Mouse (Mus musculus) testis, adult 2 months (tissue): ENCODE measurements around the gene Foxc1. TPM values are rescaled to one million over a fixed set of nuclear protein-coding genes. Genes with fewer than 3 reads are reported as not detected.

Experiments
- H3K27ac ChIP-seq: fragments of 200-500 bp; 2 replicates; pipeline ENCODE4 v1.5.1; 2012; ENCODE audit warnings: low read depth, low read length; ENCODE audit not compliant: control insufficient read depth, insufficient read depth
- H3K27me3 ChIP-seq: fragments of 200-500 bp; 2 replicates; pipeline ENCODE4 v1.6.1; 2012; ENCODE audit warnings: mild to moderate bottlenecking, low read length, moderate library complexity; ENCODE audit not compliant: control insufficient read depth, insufficient read depth
- H3K36me3 ChIP-seq: fragments of 200-500 bp; 2 replicates; pipeline ENCODE4 v1.6.1; 2012; ENCODE audit warnings: mild to moderate bottlenecking, low read length; ENCODE audit not compliant: control insufficient read depth, insufficient read depth
- H3K4me1 ChIP-seq: fragments of 200-500 bp; 2 replicates; pipeline ENCODE4 v1.6.1; 2012; ENCODE audit warnings: low read length; ENCODE audit not compliant: control insufficient read depth, insufficient read depth
- H3K4me3 ChIP-seq: fragments of 200-500 bp; 2 replicates; pipeline ENCODE4 v1.5.1; 2012; ENCODE audit warnings: low read depth, mild to moderate bottlenecking, low read length, moderate library complexity, mixed read lengths; ENCODE audit not compliant: control insufficient read depth
- CTCF ChIP-seq: fragments of 200-500 bp; IDR thresholded peaks from 2 replicates; pipeline ENCODE4 v1.5.1; 2012; ENCODE audit warnings: low read depth, mild to moderate bottlenecking, inconsistent platforms, low read length, moderate library complexity; ENCODE audit not compliant: control insufficient read depth, insufficient read depth, insufficient replicate concordance
- POLR2A ChIP-seq: fragments of 200-500 bp; IDR thresholded peaks from 2 replicates; pipeline ENCODE4 v1.6.1; 2012; ENCODE audit warnings: low read depth, mild to moderate bottlenecking, inconsistent platforms, low read length, moderate library complexity; ENCODE audit not compliant: control insufficient read depth
- polyA plus RNA-seq: library from polyadenylated mRNA; depleted of rRNA; stranded (reverse); fragments of >200 nt; gene quantifications from 2 replicates; pipeline ENCODE4 v1.2.3, GENCODE M21; 2012

Foxc1 gene
- polyA plus RNA-seq, 1 experiment, result 0.16 TPM

GRCm38 (mm10) chr13:31823316-31823715 lies 16.9 kb downstream of the Foxc1 start:
- TF ChIP-seq CTCF (no peak), POLR2A (no peak)
- Histone ChIP-seq H3K27ac (no peak overlapping the region), H3K27me3 (no peaks in the 10 kb centered on the region), H3K4me1 (peaks cover 7% of the 10 kb centered on the region), H3K4me3 (no peak overlapping the region), H3K36me3 (no peaks in the 10 kb centered on the region)

GRCm38 (mm10) chr13:31825180-31825579 lies 18.7 kb downstream of the Foxc1 start:
- Histone ChIP-seq H3K27ac (no peak overlapping the region), H3K4me1 (peaks cover 7% of the 10 kb centered on the region), H3K36me3 (no peaks in the 10 kb centered on the region), H3K4me3 (no peak overlapping the region), H3K27me3 (no peaks in the 10 kb centered on the region)
- no peak for TF ChIP-seq CTCF
- TF ChIP-seq POLR2A, result no peak

GRCm38 (mm10) chr13:31827160-31827559 lies 20.7 kb downstream of the Foxc1 start:
- no peak for TF ChIP-seq CTCF
- Histone ChIP-seq H3K4me1 (no peaks in the 10 kb centered on the region), H3K4me3 (no peak overlapping the region), H3K27ac (no peak overlapping the region), H3K36me3 (no peaks in the 10 kb centered on the region), H3K27me3 (no peaks in the 10 kb centered on the region)

GRCm38 (mm10) chr13:31827820-31828332 lies 21.4 kb downstream of the Foxc1 start:
- no peaks in the 10 kb centered on the region for H3K36me3 ChIP-seq
- H3K4me1 ChIP-seq, result no peaks in the 10 kb centered on the region
- H3K4me3 ChIP-seq, result no peak overlapping the region
- TF ChIP-seq CTCF, result no peak
- TF ChIP-seq POLR2A, result no peak
- H3K27ac ChIP-seq, result no peak overlapping the region
- H3K27me3 ChIP-seq, result no peaks in the 10 kb centered on the region

- TF ChIP-seq CTCF, result no peak
- TF ChIP-seq POLR2A, result no peak
- Histone ChIP-seq H3K27me3 (no peaks in the 10 kb centered on the region), H3K4me1 (no peaks in the 10 kb centered on the region), H3K4me3 (no peak overlapping the region), H3K27ac (no peak overlapping the region), H3K36me3 (no peaks in the 10 kb centered on the region)
These were observed 22.0 kb downstream of the Foxc1 start for GRCm38 (mm10) chr13:31828446-31828845.

- Histone ChIP-seq H3K4me1 (no peaks in the 10 kb centered on the region), H3K36me3 (no peaks in the 10 kb centered on the region), H3K4me3 (no peak overlapping the region), H3K27me3 (no peaks in the 10 kb centered on the region), H3K27ac (no peak overlapping the region)
- no peak for TF ChIP-seq CTCF
- no peak for TF ChIP-seq POLR2A
These were observed 23.9 kb downstream of the Foxc1 start for GRCm38 (mm10) chr13:31830332-31830731.

GRCm38 (mm10) chr13:31835802-31836201 lies 29.4 kb downstream of the Foxc1 start:
- H3K27me3 ChIP-seq, result no peaks in the 10 kb centered on the region
- no peak overlapping the region for H3K4me3 ChIP-seq
- H3K4me1 ChIP-seq, result no peaks in the 10 kb centered on the region
- TF ChIP-seq CTCF, result no peak
- TF ChIP-seq POLR2A, result no peak
- no peaks in the 10 kb centered on the region for H3K36me3 ChIP-seq
- H3K27ac ChIP-seq, result no peak overlapping the region

GRCm38 (mm10) chr13:31849258-31849971 lies 43.0 kb downstream of the Foxc1 start:
- Histone ChIP-seq H3K4me1 (no peaks in the 10 kb centered on the region), H3K36me3 (no peaks in the 10 kb centered on the region), H3K4me3 (no peak overlapping the region), H3K27me3 (no peaks in the 10 kb centered on the region), H3K27ac (no peak overlapping the region)
- TF ChIP-seq POLR2A (no peak), CTCF (no peak)
